Mouse (Mus musculus): Measurements from ENCODE around the gene Cdadc1. TPM values are rescaled to one million over a fixed set of nuclear protein-coding genes. Genes with fewer than 3 reads are reported as not detected.

The Cdadc1 gene
- polyA plus RNA-seq, 2 experiments: 5.9 to 15.7 TPM

- WGBS (ENCODE audit: insufficient replicate concordance): 65% methylated on average over 5 of the region's 5 CpGs
- no peak for TF ChIP-seq CTCF (IDR thresholded peaks at IDR 0.05; ENCODE audit: low read depth)
- TF ChIP-seq EP300 (IDR thresholded peaks at IDR 0.05; ENCODE audit: low read depth): no peak
- H3K4me3 ChIP-seq (ENCODE audit: insufficient read depth in 1 of 2, low read depth in 2 of 2, low read length in 2 of 2): no peak overlapping the region
- ATAC-seq (ENCODE audit: insufficient read depth): no peak
- H3K4me1 ChIP-seq (replicated peaks; ENCODE audit: control insufficient read depth in 2 of 2, insufficient read depth in 2 of 2, low read length in 1 of 2): peaks cover 0 to 15% of the 10 kb centered on the region in 2 experiments; a peak in 1 of 4 replicates
- no peak overlapping the region for H3K9ac ChIP-seq (replicated peaks)
- no peak for DNase-seq (ENCODE audit: low read depth in 3 of 3, low spot score in 3 of 3)
- H3K27me3 ChIP-seq (ENCODE audit: control insufficient read depth, insufficient read depth, low read length): no peaks in the 10 kb centered on the region
- H3K36me3 ChIP-seq (replicated peaks; ENCODE audit: control insufficient read depth, insufficient read depth, low read depth): no peaks in the 10 kb centered on the region
- no peak overlapping the region for H3K27ac ChIP-seq
- H3K9me3 ChIP-seq (ENCODE audit: control insufficient read depth, low read length): no peaks in the 10 kb centered on the region
- no peak overlapping the region for H3K4me2 ChIP-seq (ENCODE audit: low read depth)
Measured at GRCm38 (mm10) chr14:59547530-59547929, 50.2 kb downstream of the Cdadc1 start.

- Histone ChIP-seq H3K4me2 (ENCODE audit: low read depth) (no peak overlapping the region), H3K27ac (no peak overlapping the region), H3K36me3 (replicated peaks; ENCODE audit: control insufficient read depth, insufficient read depth, low read depth) (no peaks in the 10 kb centered on the region), H3K27me3 (ENCODE audit: control insufficient read depth, insufficient read depth, low read length) (no peaks in the 10 kb centered on the region), H3K4me1 (replicated peaks; ENCODE audit: control insufficient read depth in 2 of 2, insufficient read depth in 2 of 2, low read length in 1 of 2) (peaks cover 0 to 10% of the 10 kb centered on the region in 2 experiments; a peak in 1 of 4 replicates), H3K9me3 (ENCODE audit: control insufficient read depth, low read length) (no peaks in the 10 kb centered on the region), H3K9ac (replicated peaks) (no peak overlapping the region), H3K4me3 (ENCODE audit: insufficient read depth in 1 of 2, low read depth in 2 of 2, low read length in 2 of 2) (no peak overlapping the region)
- no peak for TF ChIP-seq CTCF (IDR thresholded peaks at IDR 0.05; ENCODE audit: low read depth)
- TF ChIP-seq EP300 (IDR thresholded peaks at IDR 0.05; ENCODE audit: low read depth): no peak
- 65% methylated on average over 7 of the region's 7 CpGs for WGBS (ENCODE audit: insufficient replicate concordance)
- no peak for DNase-seq (ENCODE audit: low read depth in 3 of 3, low spot score in 3 of 3)
- ATAC-seq (ENCODE audit: insufficient read depth): no peak
Measured at GRCm38 (mm10) chr14:59546162-59546880, 51.4 kb downstream of the Cdadc1 start.

GRCm38 (mm10) chr14:59543956-59544355, 53.8 kb downstream of the Cdadc1 start:
- Histone ChIP-seq H3K4me2 (ENCODE audit: low read depth) (no peak overlapping the region), H3K27me3 (ENCODE audit: control insufficient read depth, insufficient read depth, low read length) (no peaks in the 10 kb centered on the region), H3K27ac (no peak overlapping the region), H3K9ac (replicated peaks) (no peak overlapping the region), H3K4me1 (replicated peaks; ENCODE audit: control insufficient read depth in 2 of 2, insufficient read depth in 2 of 2, low read length in 1 of 2) (peaks cover 0 to 8% of the 10 kb centered on the region in 2 experiments; a peak in 1 of 4 replicates), H3K9me3 (ENCODE audit: control insufficient read depth, low read length) (no peaks in the 10 kb centered on the region), H3K36me3 (replicated peaks; ENCODE audit: control insufficient read depth, insufficient read depth, low read depth) (no peaks in the 10 kb centered on the region), H3K4me3 (ENCODE audit: insufficient read depth in 1 of 2, low read depth in 2 of 2, low read length in 2 of 2) (no peak overlapping the region)
- 76% methylated on average over 5 of the region's 5 CpGs for WGBS (ENCODE audit: insufficient replicate concordance)
- DNase-seq (ENCODE audit: low read depth in 3 of 3, low spot score in 3 of 3) (no peak), ATAC-seq (ENCODE audit: insufficient read depth) (no peak)
- TF ChIP-seq CTCF (IDR thresholded peaks at IDR 0.05; ENCODE audit: low read depth) (no peak), EP300 (IDR thresholded peaks at IDR 0.05; ENCODE audit: low read depth) (no peak)

GRCm38 (mm10) chr14:59543158-59543826, 54.5 kb downstream of the Cdadc1 start:
- Histone ChIP-seq H3K27me3 (ENCODE audit: control insufficient read depth, insufficient read depth, low read length) (no peaks in the 10 kb centered on the region), H3K36me3 (replicated peaks; ENCODE audit: control insufficient read depth, insufficient read depth, low read depth) (no peaks in the 10 kb centered on the region), H3K9me3 (ENCODE audit: control insufficient read depth, low read length) (no peaks in the 10 kb centered on the region), H3K4me3 (ENCODE audit: insufficient read depth in 1 of 2, low read depth in 2 of 2, low read length in 2 of 2) (no peak overlapping the region), H3K27ac (no peak overlapping the region), H3K9ac (replicated peaks) (no peak overlapping the region), H3K4me1 (replicated peaks; ENCODE audit: control insufficient read depth in 2 of 2, insufficient read depth in 2 of 2, low read length in 1 of 2) (peaks cover 0 to 8% of the 10 kb centered on the region in 2 experiments; a peak in 1 of 4 replicates), H3K4me2 (ENCODE audit: low read depth) (no peak overlapping the region)
- WGBS (ENCODE audit: insufficient replicate concordance): 74% methylated on average over 3 of the region's 3 CpGs
- DNase-seq (ENCODE audit: low read depth in 3 of 3, low spot score in 3 of 3): no peak
- no peak for ATAC-seq (ENCODE audit: insufficient read depth)
- TF ChIP-seq EP300 (IDR thresholded peaks at IDR 0.05; ENCODE audit: low read depth) (no peak), CTCF (IDR thresholded peaks at IDR 0.05; ENCODE audit: low read depth) (no peak)

GRCm38 (mm10) chr14:59540761-59541160, 57.0 kb downstream of the Cdadc1 start:
- 77% methylated on average over 6 of the region's 6 CpGs for WGBS (ENCODE audit: insufficient replicate concordance)
- Histone ChIP-seq H3K36me3 (replicated peaks; ENCODE audit: control insufficient read depth, insufficient read depth, low read depth) (no peaks in the 10 kb centered on the region), H3K27me3 (ENCODE audit: control insufficient read depth, insufficient read depth, low read length) (no peaks in the 10 kb centered on the region), H3K27ac (no peak overlapping the region), H3K4me1 (replicated peaks; ENCODE audit: control insufficient read depth in 2 of 2, insufficient read depth in 2 of 2, low read length in 1 of 2) (0 out of 4 replicates have a peak, but pooled peaks cover 0 to 6% of the 10 kb centered on the region in 2 experiments), H3K4me3 (ENCODE audit: insufficient read depth in 1 of 2, low read depth in 2 of 2, low read length in 2 of 2) (no peak overlapping the region), H3K9ac (replicated peaks) (no peak overlapping the region), H3K4me2 (ENCODE audit: low read depth) (no peak overlapping the region), H3K9me3 (ENCODE audit: control insufficient read depth, low read length) (no peaks in the 10 kb centered on the region)
- no peak for ATAC-seq (ENCODE audit: insufficient read depth)
- DNase-seq (ENCODE audit: low read depth in 3 of 3, low spot score in 3 of 3): no peak
- TF ChIP-seq CTCF (IDR thresholded peaks at IDR 0.05; ENCODE audit: low read depth): no peak
- TF ChIP-seq EP300 (IDR thresholded peaks at IDR 0.05; ENCODE audit: low read depth): no peak
